Mouse (Mus musculus): ENCODE data around the gene Coq2.

DNA sequence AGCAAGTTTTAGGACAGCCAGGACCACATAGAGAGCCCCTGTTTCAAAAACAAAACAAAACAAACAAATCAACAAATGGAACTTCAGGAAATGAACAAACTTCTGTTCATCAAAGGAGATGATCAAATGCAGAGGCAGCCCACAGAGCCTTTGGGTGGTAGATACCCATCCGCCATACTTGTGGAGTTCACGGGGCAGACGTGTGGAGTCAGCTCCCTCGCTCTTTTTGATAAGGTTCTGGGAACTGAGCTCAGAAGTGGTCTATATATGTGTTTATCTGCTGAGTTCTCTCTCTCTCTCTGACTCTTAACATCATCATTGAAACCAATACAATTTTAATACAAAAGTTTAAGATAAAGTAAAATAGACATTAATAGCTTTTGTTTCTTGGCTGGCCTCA lies 46.1 kb downstream of the Coq2 start:
- TF ChIP-seq CTCF (IDR thresholded peaks at IDR 0.05; ENCODE audit: low read depth, low read length) (no peak), POLR2A (IDR thresholded peaks at IDR 0.05; ENCODE audit: insufficient read depth, low read length) (no peak)

Data from ES-Bruce4 (cell line).